Mouse (Mus musculus): ENCODE data around the gene Gabbr2. TPM values are rescaled to one million over a fixed set of nuclear protein-coding genes. Genes with fewer than 3 reads are reported as not detected.

Gabbr2 gene
- polyA plus RNA-seq, 1 experiment from 2014 or later: 16.4 TPM

- 0% methylated on average over 31 of the region's 31 CpGs for WGBS
- ATAC-seq (ENCODE audit: low read depth): peak; percentile 20
- no peaks in the 10 kb centered on the region for H3K36me3 ChIP-seq (ENCODE audit: control insufficient read depth, insufficient read depth, low read length)
- H3K9ac ChIP-seq (replicated peaks; ENCODE audit: low read depth, low read length): peak overlapping the region; percentile 67
- peak overlapping the region; percentile 79 for H3K4me2 ChIP-seq (ENCODE audit: low read depth, low read length)
- peaks cover 6% of the 10 kb centered on the region; the same call in 1 of the 2 replicates for H3K4me1 ChIP-seq (ENCODE audit: control insufficient read depth, insufficient read depth, low read length)
- H3K27ac ChIP-seq (ENCODE audit: low read depth, low read length): peak overlapping the region; percentile 72
- no peaks in the 10 kb centered on the region for H3K9me3 ChIP-seq (ENCODE audit: control insufficient read depth, low read length)
- H3K4me3 ChIP-seq (ENCODE audit: low read depth, low read length): peak overlapping the region; percentile 69
- H3K27me3 ChIP-seq (ENCODE audit: control insufficient read depth, insufficient read depth, low read length): peaks cover 21% of the 10 kb centered on the region
Observed at GRCm38 (mm10) chr4:46991959-46992316, 265 bp upstream of the Gabbr2 start.

- peaks cover 7% of the 10 kb centered on the region; the same call in 1 of the 2 replicates for H3K4me1 ChIP-seq (ENCODE audit: control insufficient read depth, insufficient read depth, low read length)
- peak overlapping the region; percentile 69 for H3K4me3 ChIP-seq (ENCODE audit: low read depth, low read length)
- peak; percentile 12 for ATAC-seq (ENCODE audit: low read depth)
- H3K9me3 ChIP-seq (ENCODE audit: control insufficient read depth, low read length): no peaks in the 10 kb centered on the region
- 3% methylated on average over 29 of the region's 29 CpGs for WGBS
- peaks cover 21% of the 10 kb centered on the region for H3K27me3 ChIP-seq (ENCODE audit: control insufficient read depth, insufficient read depth, low read length)
- no peaks in the 10 kb centered on the region for H3K36me3 ChIP-seq (ENCODE audit: control insufficient read depth, insufficient read depth, low read length)
- H3K4me2 ChIP-seq (ENCODE audit: low read depth, low read length): peak overlapping the region; percentile 79
- H3K9ac ChIP-seq (replicated peaks; ENCODE audit: low read depth, low read length): peak overlapping the region; percentile 67
- H3K27ac ChIP-seq (ENCODE audit: low read depth, low read length): peak overlapping the region; percentile 72; the same call in 1 of the 2 replicates
Observed at GRCm38 (mm10) chr4:46990281-46991015, 1.2 kb downstream of the Gabbr2 start.

GRCm38 (mm10) chr4:46989842-46990241 lies 1.8 kb downstream of the Gabbr2 start:
- WGBS: 2% methylated on average over 17 of the region's 17 CpGs
- H3K27me3 ChIP-seq (ENCODE audit: control insufficient read depth, insufficient read depth, low read length): peaks cover 21% of the 10 kb centered on the region

GRCm38 (mm10) chr4:46988824-46989223 lies 2.8 kb downstream of the Gabbr2 start:
- peaks cover 7% of the 10 kb centered on the region; the same call in 1 of the 2 replicates for H3K4me1 ChIP-seq (ENCODE audit: control insufficient read depth, insufficient read depth, low read length)
- 59% methylated on average over 4 of the region's 4 CpGs for WGBS
- H3K4me2 ChIP-seq (ENCODE audit: low read depth, low read length): peak overlapping the region; percentile 79
- no peak overlapping the region for H3K27ac ChIP-seq (ENCODE audit: low read depth, low read length)
- peaks cover 21% of the 10 kb centered on the region for H3K27me3 ChIP-seq (ENCODE audit: control insufficient read depth, insufficient read depth, low read length)
- no peak overlapping the region for H3K9ac ChIP-seq (replicated peaks; ENCODE audit: low read depth, low read length)
- no peaks in the 10 kb centered on the region for H3K36me3 ChIP-seq (ENCODE audit: control insufficient read depth, insufficient read depth, low read length)
- H3K4me3 ChIP-seq (ENCODE audit: low read depth, low read length): peak overlapping the region; percentile 69; the same call in 1 of the 2 replicates
- no peaks in the 10 kb centered on the region for H3K9me3 ChIP-seq (ENCODE audit: control insufficient read depth, low read length)
- ATAC-seq (ENCODE audit: low read depth): no peak

More at GRCm38 (mm10) chr4:46989842-46990241, 1.8 kb downstream of the Gabbr2 start:
- Histone ChIP-seq H3K4me2 (ENCODE audit: low read depth, low read length) (peak overlapping the region; percentile 79), H3K4me1 (ENCODE audit: control insufficient read depth, insufficient read depth, low read length) (peaks cover 7% of the 10 kb centered on the region; the same call in 1 of the 2 replicates), H3K27ac (ENCODE audit: low read depth, low read length) (no peak overlapping the region; the same call in 1 of the 2 replicates), H3K4me3 (ENCODE audit: low read depth, low read length) (peak overlapping the region; percentile 69), H3K9ac (replicated peaks; ENCODE audit: low read depth, low read length) (peak overlapping the region; percentile 67), H3K36me3 (ENCODE audit: control insufficient read depth, insufficient read depth, low read length) (no peaks in the 10 kb centered on the region), H3K9me3 (ENCODE audit: control insufficient read depth, low read length) (no peaks in the 10 kb centered on the region)
- peak; percentile 55 for ATAC-seq (ENCODE audit: low read depth)

GRCm38 (mm10) chr4:46988257-46988656 lies 3.4 kb downstream of the Gabbr2 start:
- Histone ChIP-seq H3K4me1 (ENCODE audit: control insufficient read depth, insufficient read depth, low read length) (peaks cover 7% of the 10 kb centered on the region; the same call in 1 of the 2 replicates), H3K36me3 (ENCODE audit: control insufficient read depth, insufficient read depth, low read length) (no peaks in the 10 kb centered on the region), H3K4me3 (ENCODE audit: low read depth, low read length) (no peak overlapping the region), H3K4me2 (ENCODE audit: low read depth, low read length) (no peak overlapping the region), H3K27ac (ENCODE audit: low read depth, low read length) (no peak overlapping the region), H3K9ac (replicated peaks; ENCODE audit: low read depth, low read length) (no peak overlapping the region), H3K9me3 (ENCODE audit: control insufficient read depth, low read length) (no peaks in the 10 kb centered on the region), H3K27me3 (ENCODE audit: control insufficient read depth, insufficient read depth, low read length) (peaks cover 17% of the 10 kb centered on the region)
- ATAC-seq (ENCODE audit: low read depth): no peak
- 63% methylated on average over 3 of the region's 3 CpGs for WGBS

- ATAC-seq (ENCODE audit: low read depth): no peak
- 94% methylated on average over 6 of the region's 6 CpGs for WGBS
- H3K4me3 ChIP-seq (ENCODE audit: low read depth, low read length): no peak overlapping the region
- H3K4me2 ChIP-seq (ENCODE audit: low read depth, low read length): no peak overlapping the region
- H3K9ac ChIP-seq (replicated peaks; ENCODE audit: low read depth, low read length): no peak overlapping the region
- no peaks in the 10 kb centered on the region for H3K9me3 ChIP-seq (ENCODE audit: control insufficient read depth, low read length)
- H3K27ac ChIP-seq (ENCODE audit: low read depth, low read length): no peak overlapping the region
- H3K4me1 ChIP-seq (ENCODE audit: control insufficient read depth, insufficient read depth, low read length): peaks cover 7% of the 10 kb centered on the region; the same call in 1 of the 2 replicates
- H3K36me3 ChIP-seq (ENCODE audit: control insufficient read depth, insufficient read depth, low read length): no peaks in the 10 kb centered on the region
- H3K27me3 ChIP-seq (ENCODE audit: control insufficient read depth, insufficient read depth, low read length): peaks cover 14% of the 10 kb centered on the region
Observed at GRCm38 (mm10) chr4:46987809-46988208, 3.9 kb downstream of the Gabbr2 start.

- peaks cover 7% of the 10 kb centered on the region; the same call in 1 of the 2 replicates for H3K4me1 ChIP-seq (ENCODE audit: control insufficient read depth, insufficient read depth, low read length)
- H3K27me3 ChIP-seq (ENCODE audit: control insufficient read depth, insufficient read depth, low read length): peaks cover 7% of the 10 kb centered on the region; the same call in 1 of the 2 replicates
- H3K4me2 ChIP-seq (ENCODE audit: low read depth, low read length): no peak overlapping the region
- ATAC-seq (ENCODE audit: low read depth): no peak
- H3K9me3 ChIP-seq (ENCODE audit: control insufficient read depth, low read length): no peaks in the 10 kb centered on the region
- no peaks in the 10 kb centered on the region for H3K36me3 ChIP-seq (ENCODE audit: control insufficient read depth, insufficient read depth, low read length)
- no peak overlapping the region for H3K4me3 ChIP-seq (ENCODE audit: low read depth, low read length)
- no peak overlapping the region for H3K9ac ChIP-seq (replicated peaks; ENCODE audit: low read depth, low read length)
- no peak overlapping the region for H3K27ac ChIP-seq (ENCODE audit: low read depth, low read length)
Observed at GRCm38 (mm10) chr4:46986054-46986453, 5.6 kb downstream of the Gabbr2 start.

- Histone ChIP-seq H3K4me1 (ENCODE audit: control insufficient read depth, insufficient read depth, low read length) (0 out of 2 replicates have a peak, but pooled peaks cover 2% of the 10 kb centered on the region), H3K4me3 (ENCODE audit: low read depth, low read length) (no peak overlapping the region), H3K4me2 (ENCODE audit: low read depth, low read length) (no peak overlapping the region), H3K9ac (replicated peaks; ENCODE audit: low read depth, low read length) (no peak overlapping the region), H3K9me3 (ENCODE audit: control insufficient read depth, low read length) (no peaks in the 10 kb centered on the region), H3K27ac (ENCODE audit: low read depth, low read length) (no peak overlapping the region), H3K27me3 (ENCODE audit: control insufficient read depth, insufficient read depth, low read length) (no peaks in the 10 kb centered on the region), H3K36me3 (ENCODE audit: control insufficient read depth, insufficient read depth, low read length) (no peaks in the 10 kb centered on the region)
- WGBS: 82% methylated on average over 5 of the region's 5 CpGs
- no peak for ATAC-seq (ENCODE audit: low read depth)
Observed at GRCm38 (mm10) chr4:46982912-46983311, 8.8 kb downstream of the Gabbr2 start.

- Histone ChIP-seq H3K27me3 (ENCODE audit: control insufficient read depth, insufficient read depth, low read length) (no peaks in the 10 kb centered on the region), H3K9me3 (ENCODE audit: control insufficient read depth, low read length) (no peaks in the 10 kb centered on the region), H3K4me1 (ENCODE audit: control insufficient read depth, insufficient read depth, low read length) (0 out of 2 replicates have a peak, but pooled peaks cover 2% of the 10 kb centered on the region), H3K9ac (replicated peaks; ENCODE audit: low read depth, low read length) (no peak overlapping the region), H3K27ac (ENCODE audit: low read depth, low read length) (no peak overlapping the region), H3K4me3 (ENCODE audit: low read depth, low read length) (no peak overlapping the region), H3K36me3 (ENCODE audit: control insufficient read depth, insufficient read depth, low read length) (no peaks in the 10 kb centered on the region), H3K4me2 (ENCODE audit: low read depth, low read length) (no peak overlapping the region)
- WGBS: 83% methylated on average over 4 of the region's 4 CpGs
- ATAC-seq (ENCODE audit: low read depth): no peak
Observed at GRCm38 (mm10) chr4:46982094-46982493, 9.6 kb downstream of the Gabbr2 start.
